Mouse (Mus musculus) retina, adult 2 months (tissue): ENCODE measurements around the gene Gm10277.

ENCODE experiments used
- DNase-seq: peaks from one replicate; pipeline ENCODE4 v3.0.0-alpha.2; 2012; ENCODE audit warnings: low read depth, low spot score

Gene Gm10277

GRCm38 (mm10) chr11:77787707-77788106 is at the start of gene Gm10277:
Gene Gm10277 (minus strand): TSS chr11:77787747.
- DNase-seq, result no peak

GRCm38 (mm10) chr11:77836751-77837150 is 49.2 kb upstream of the Gm10277 start:
- no peak for DNase-seq

GRCm38 (mm10) chr11:77836290-77836689 is 48.7 kb upstream of the Gm10277 start:
- no peak for DNase-seq

GRCm38 (mm10) chr11:77835109-77835508 is 47.6 kb upstream of the Gm10277 start:
- no peak for DNase-seq

- no peak for DNase-seq
Measured at GRCm38 (mm10) chr11:77832541-77832940, 45.0 kb upstream of the Gm10277 start.

- DNase-seq, result no peak
Measured at GRCm38 (mm10) chr11:77830875-77831274, 43.3 kb upstream of the Gm10277 start.

- DNase-seq, result no peak
Measured at GRCm38 (mm10) chr11:77829043-77829841, 41.7 kb upstream of the Gm10277 start.

GRCm38 (mm10) chr11:77828163-77828562 is 40.6 kb upstream of the Gm10277 start:
- DNase-seq, result no peak

- DNase-seq, result peak; percentile 71
Measured at GRCm38 (mm10) chr11:77827241-77827995, 39.9 kb upstream of the Gm10277 start.

- no peak for DNase-seq
Measured at GRCm38 (mm10) chr11:77826311-77826710, 38.8 kb upstream of the Gm10277 start.

- DNase-seq, result no peak
Measured at GRCm38 (mm10) chr11:77825853-77826252, 38.3 kb upstream of the Gm10277 start.

- no peak for DNase-seq
Measured at GRCm38 (mm10) chr11:77822781-77823180, 35.2 kb upstream of the Gm10277 start.

GRCm38 (mm10) chr11:77821648-77822047 is 34.1 kb upstream of the Gm10277 start:
- no peak for DNase-seq

GRCm38 (mm10) chr11:77816003-77816402 is 28.5 kb upstream of the Gm10277 start:
- peak; percentile 67 for DNase-seq

GRCm38 (mm10) chr11:77813969-77814368 is 26.4 kb upstream of the Gm10277 start:
- no peak for DNase-seq

GRCm38 (mm10) chr11:77810018-77810417 is 22.5 kb upstream of the Gm10277 start:
- DNase-seq, result no peak

- no peak for DNase-seq
Measured at GRCm38 (mm10) chr11:77809215-77809614, 21.7 kb upstream of the Gm10277 start.

- no peak for DNase-seq
Measured at GRCm38 (mm10) chr11:77808051-77808465, 20.5 kb upstream of the Gm10277 start.

- DNase-seq, result no peak
Measured at GRCm38 (mm10) chr11:77806855-77807254, 19.3 kb upstream of the Gm10277 start.

GRCm38 (mm10) chr11:77806218-77806617 is 18.7 kb upstream of the Gm10277 start:
- DNase-seq, result no peak

GRCm38 (mm10) chr11:77802341-77802865 is 14.9 kb upstream of the Gm10277 start:
- DNase-seq, result no peak

- DNase-seq, result no peak
Measured at GRCm38 (mm10) chr11:77800869-77801701, 13.5 kb upstream of the Gm10277 start.
